Mouse (Mus musculus): ENCODE data around the gene Cmtm8.

Cmtm8 gene

GRCm38 (mm10) chr9:114824166-114824565 is 19.8 kb downstream of the Cmtm8 start:
- no peak for DNase-seq (ENCODE audit: extremely low read depth, insufficient read length, low spot score)

GRCm38 (mm10) chr9:114821548-114822289 is 22.2 kb downstream of the Cmtm8 start:
- DNase-seq (ENCODE audit: extremely low read depth, insufficient read length, low spot score), result no peak

GRCm38 (mm10) chr9:114818918-114819317 is 25.0 kb downstream of the Cmtm8 start:
- DNase-seq (ENCODE audit: extremely low read depth, insufficient read length, low spot score), result no peak

GRCm38 (mm10) chr9:114817012-114817411 is 26.9 kb downstream of the Cmtm8 start:
- no peak for DNase-seq (ENCODE audit: extremely low read depth, insufficient read length, low spot score)

- DNase-seq (ENCODE audit: extremely low read depth, insufficient read length, low spot score), result no peak
Measured at GRCm38 (mm10) chr9:114816121-114816520, 27.8 kb downstream of the Cmtm8 start.

GRCm38 (mm10) chr9:114815315-114815714 is 28.6 kb downstream of the Cmtm8 start:
- no peak for DNase-seq (ENCODE audit: extremely low read depth, insufficient read length, low spot score)

GRCm38 (mm10) chr9:114812001-114812400 is 32.0 kb downstream of the Cmtm8 start:
- peak; percentile 62 for DNase-seq (ENCODE audit: extremely low read depth, insufficient read length, low spot score)

GRCm38 (mm10) chr9:114810837-114811236 is 33.1 kb downstream of the Cmtm8 start:
- DNase-seq (ENCODE audit: extremely low read depth, insufficient read length, low spot score), result no peak

- DNase-seq (ENCODE audit: extremely low read depth, insufficient read length, low spot score), result no peak
Measured at GRCm38 (mm10) chr9:114808671-114809070, 35.3 kb downstream of the Cmtm8 start.

GRCm38 (mm10) chr9:114807261-114807660 is 36.7 kb downstream of the Cmtm8 start:
- no peak for DNase-seq (ENCODE audit: extremely low read depth, insufficient read length, low spot score)

- DNase-seq (ENCODE audit: extremely low read depth, insufficient read length, low spot score), result no peak
Measured at GRCm38 (mm10) chr9:114805151-114805671, 38.7 kb downstream of the Cmtm8 start.

GRCm38 (mm10) chr9:114802191-114802590 is 41.8 kb downstream of the Cmtm8 start:
- DNase-seq (ENCODE audit: extremely low read depth, insufficient read length, low spot score), result peak; percentile 22

- DNase-seq (ENCODE audit: extremely low read depth, insufficient read length, low spot score), result no peak
Measured at GRCm38 (mm10) chr9:114801301-114801700, 42.7 kb downstream of the Cmtm8 start.

- no peak for DNase-seq (ENCODE audit: extremely low read depth, insufficient read length, low spot score)
Measured at GRCm38 (mm10) chr9:114799498-114800107, 44.4 kb downstream of the Cmtm8 start.

- no peak for DNase-seq (ENCODE audit: extremely low read depth, insufficient read length, low spot score)
Measured at GRCm38 (mm10) chr9:114798845-114799244, 45.1 kb downstream of the Cmtm8 start.

GRCm38 (mm10) chr9:114797329-114798004 is 46.5 kb downstream of the Cmtm8 start:
- peak; percentile 39 for DNase-seq (ENCODE audit: extremely low read depth, insufficient read length, low spot score)

GRCm38 (mm10) chr9:114796473-114797050 is 47.4 kb downstream of the Cmtm8 start:
- DNase-seq (ENCODE audit: extremely low read depth, insufficient read length, low spot score), result no peak

GRCm38 (mm10) chr9:114794491-114794890 is 49.5 kb downstream of the Cmtm8 start:
- no peak for DNase-seq (ENCODE audit: extremely low read depth, insufficient read length, low spot score)

GRCm38 (mm10) chr9:114793764-114794295 is 50.1 kb downstream of the Cmtm8 start:
- DNase-seq (ENCODE audit: extremely low read depth, insufficient read length, low spot score), result no peak

GRCm38 (mm10) chr9:114789989-114790388 is 54.0 kb downstream of the Cmtm8 start:
- DNase-seq (ENCODE audit: extremely low read depth, insufficient read length, low spot score), result no peak

GRCm38 (mm10) chr9:114789557-114789956 is 54.4 kb downstream of the Cmtm8 start:
- no peak for DNase-seq (ENCODE audit: extremely low read depth, insufficient read length, low spot score)
